Mouse (Mus musculus) embryonic facial prominence, embryonic 10.5 days (tissue): Measurements from ENCODE around the gene Dhdh. TPM values are rescaled to one million over a fixed set of nuclear protein-coding genes. Genes with fewer than 3 reads are reported as not detected.
A peak's percentile ranks its signal among the peaks of the same experiment; 100 is the strongest.
"Not testable (repeated sequence)": the region's sequence is repeated elsewhere in the genome, so short reads cannot be mapped to it uniquely, and the experiment has no call there.

Source experiments
- DNase-seq: peaks from one replicate; pipeline ENCODE4 v3.0.0-alpha.2; 2017; ENCODE audit warnings: low spot score
- H3K27ac ChIP-seq: fragments of 300-500 bp; sonication (generic); replicated peaks from 2 replicates; pipeline ENCODE4 v1.5.1; 2016; ENCODE audit warnings: mild to moderate bottlenecking
- H3K27me3 ChIP-seq: fragments of 300-500 bp; sonication (generic); replicated peaks from 2 replicates; pipeline ENCODE4 v1.6.1; 2016; ENCODE audit warnings: low read depth, mild to moderate bottlenecking; ENCODE audit not compliant: poor library complexity, severe bottlenecking
- H3K36me3 ChIP-seq: fragments of 300-500 bp; sonication (generic); replicated peaks from 2 replicates; pipeline ENCODE4 v1.6.1; 2016; ENCODE audit warnings: mild to moderate bottlenecking, moderate library complexity
- H3K4me1 ChIP-seq: fragments of 300-500 bp; sonication (generic); 2 replicates; pipeline ENCODE4 v1.6.1; 2016
- H3K4me3 ChIP-seq: fragments of 300-500 bp; sonication (generic); 2 replicates; pipeline ENCODE4 v1.5.1; 2016; ENCODE audit warnings: mild to moderate bottlenecking, moderate library complexity
- H3K9me3 ChIP-seq: fragments of 300-500 bp; sonication (generic); 2 replicates; pipeline ENCODE4 v1.6.1; 2016; ENCODE audit warnings: mild to moderate bottlenecking
- WGBS: fragments of 180-500 bp; shearing (Covaris S2); methylation state at CpG from one replicate; pipeline ENCODE4 v1.1.7; 2016; 5-methylcytosine and 5-hydroxymethylcytosine counted together
- polyA plus RNA-seq: library from polyadenylated mRNA; unstranded; fragments of >200 nt; fragmentation: Nextera tagmentation; extraction: Ambion mirVana; gene quantifications from 2 replicates; pipeline ENCODE4 v1.2.1, GENCODE M21; 2016

Dhdh gene
- polyA plus RNA-seq, 1 experiment from 2014 or later: 5.7 TPM

- peaks cover 53% of the 10 kb centered on the region for H3K4me1 ChIP-seq
- 86% methylated on average over 4 of the region's 4 CpGs for WGBS
- no peak overlapping the region for H3K27ac ChIP-seq
- no peaks in the 10 kb centered on the region for H3K9me3 ChIP-seq
- no peak for DNase-seq
- H3K4me3 ChIP-seq: no peak overlapping the region
- H3K27me3 ChIP-seq: no peaks in the 10 kb centered on the region
- H3K36me3 ChIP-seq: peaks cover 69% of the 10 kb centered on the region
These were observed 26.3 kb downstream of the Dhdh start for GRCm38 (mm10) chr7:45462325-45462724.

- DNase-seq: no peak
- Histone ChIP-seq H3K4me1 (peaks cover 54% of the 10 kb centered on the region), H3K27ac (peak overlapping the region; percentile 96), H3K36me3 (peaks cover 75% of the 10 kb centered on the region), H3K9me3 (no peaks in the 10 kb centered on the region), H3K4me3 (no peak overlapping the region), H3K27me3 (no peaks in the 10 kb centered on the region)
- 92% methylated on average over 4 of the region's 4 CpGs for WGBS
These were observed 26.8 kb downstream of the Dhdh start for GRCm38 (mm10) chr7:45461781-45462180.

- WGBS: 50% methylated on average over 5 of the region's 5 CpGs
- DNase-seq: peak; percentile 46
- Histone ChIP-seq H3K36me3 (peaks cover 79% of the 10 kb centered on the region), H3K27me3 (no peaks in the 10 kb centered on the region), H3K27ac (peak overlapping the region; percentile 96), H3K9me3 (no peaks in the 10 kb centered on the region), H3K4me1 (peaks cover 57% of the 10 kb centered on the region), H3K4me3 (peak overlapping the region; percentile 88)
These were observed 27.3 kb downstream of the Dhdh start for GRCm38 (mm10) chr7:45461326-45461725.

GRCm38 (mm10) chr7:45460860-45461314 lies 27.7 kb downstream of the Dhdh start:
- peaks cover 84% of the 10 kb centered on the region for H3K36me3 ChIP-seq
- H3K4me1 ChIP-seq: peaks cover 52% of the 10 kb centered on the region
- WGBS: 33% methylated on average over 13 of the region's 13 CpGs

GRCm38 (mm10) chr7:45460377-45460776 lies 28.2 kb downstream of the Dhdh start:
- DNase-seq: no peak
- no peaks in the 10 kb centered on the region for H3K9me3 ChIP-seq
- peak overlapping the region; percentile 88 for H3K4me3 ChIP-seq
- H3K27ac ChIP-seq: peak overlapping the region; percentile 96
- H3K4me1 ChIP-seq: peaks cover 47% of the 10 kb centered on the region
- H3K36me3 ChIP-seq: peaks cover 85% of the 10 kb centered on the region
- 76% methylated on average over 7 of the region's 7 CpGs for WGBS
- no peaks in the 10 kb centered on the region for H3K27me3 ChIP-seq

More at GRCm38 (mm10) chr7:45460860-45461314, 27.7 kb downstream of the Dhdh start:
- H3K4me3 ChIP-seq: peak overlapping the region; percentile 88
- peak overlapping the region; percentile 96 for H3K27ac ChIP-seq
- peak; percentile 65 for DNase-seq
- H3K9me3 ChIP-seq: no peaks in the 10 kb centered on the region
- no peaks in the 10 kb centered on the region for H3K27me3 ChIP-seq

- peak; percentile 98 for DNase-seq
- not testable (repeated sequence) for H3K27me3 ChIP-seq, H3K9me3 ChIP-seq
- H3K4me3 ChIP-seq: peak within 1 kb of the TSS; percentile 88
- H3K36me3 ChIP-seq: peaks cover 85% of the 10 kb centered on the region
- H3K4me1 ChIP-seq: peaks cover 43% of the 10 kb centered on the region
- H3K27ac ChIP-seq: peak within 1 kb of the TSS; percentile 96
- WGBS: under 1% methylated on average over 37 of the region's 37 CpGs
These were observed 29.0 kb downstream of the Dhdh start, which contains the start of gene Ftl1 for GRCm38 (mm10) chr7:45459564-45460140. Ftl1 (minus strand) TSS chr7:45459884.

- peak overlapping the region; percentile 88 for H3K4me3 ChIP-seq
- peaks cover 85% of the 10 kb centered on the region for H3K36me3 ChIP-seq
- peak; percentile 91 for DNase-seq
- no peaks in the 10 kb centered on the region for H3K9me3 ChIP-seq
- peak overlapping the region; percentile 96 for H3K27ac ChIP-seq
- H3K27me3 ChIP-seq: no peaks in the 10 kb centered on the region
- H3K4me1 ChIP-seq: peaks cover 43% of the 10 kb centered on the region
- 1% methylated on average over 43 of the region's 43 CpGs for WGBS
These were observed 29.6 kb downstream of the Dhdh start for GRCm38 (mm10) chr7:45458748-45459563.

GRCm38 (mm10) chr7:45457204-45458060 lies 31.2 kb downstream of the Dhdh start:
- H3K4me1 ChIP-seq: peaks cover 43% of the 10 kb centered on the region
- no peak for DNase-seq
- H3K27me3 ChIP-seq: no peaks in the 10 kb centered on the region
- no peaks in the 10 kb centered on the region for H3K9me3 ChIP-seq
- H3K4me3 ChIP-seq: peak overlapping the region; percentile 88
- peaks cover 84% of the 10 kb centered on the region for H3K36me3 ChIP-seq
- H3K27ac ChIP-seq: peak overlapping the region; percentile 24; the same call in 1 of the 2 replicates
- 73% methylated on average over 10 of the region's 10 CpGs for WGBS

- peaks cover 84% of the 10 kb centered on the region for H3K36me3 ChIP-seq
- WGBS: 61% methylated on average over 9 of the region's 9 CpGs
- no peaks in the 10 kb centered on the region for H3K27me3 ChIP-seq
- DNase-seq: no peak
- no peaks in the 10 kb centered on the region for H3K9me3 ChIP-seq
- H3K27ac ChIP-seq: 0 out of 2 replicates have a peak overlapping the region, but pooled peaks have one; percentile 24
- H3K4me3 ChIP-seq: peak overlapping the region; percentile 88
- peaks cover 41% of the 10 kb centered on the region for H3K4me1 ChIP-seq
These were observed 31.8 kb downstream of the Dhdh start for GRCm38 (mm10) chr7:45456721-45457203.

GRCm38 (mm10) chr7:45455932-45456696 lies 32.5 kb downstream of the Dhdh start:
- H3K4me3 ChIP-seq: 0 out of 2 replicates have a peak overlapping the region, but pooled peaks have one; percentile 16
- no peak overlapping the region for H3K27ac ChIP-seq
- H3K4me1 ChIP-seq: peaks cover 35% of the 10 kb centered on the region
- H3K36me3 ChIP-seq: peaks cover 82% of the 10 kb centered on the region
- no peaks in the 10 kb centered on the region for H3K9me3 ChIP-seq
- DNase-seq: no peak
- no peaks in the 10 kb centered on the region for H3K27me3 ChIP-seq
- WGBS: 78% methylated on average over 13 of the region's 13 CpGs

- WGBS: 87% methylated on average over 15 of the region's 15 CpGs
- H3K27ac ChIP-seq: no peak overlapping the region; the same call in 1 of the 2 replicates
- no peaks in the 10 kb centered on the region for H3K27me3 ChIP-seq
- peaks cover 23% of the 10 kb centered on the region for H3K4me1 ChIP-seq
- no peak overlapping the region for H3K4me3 ChIP-seq
- H3K9me3 ChIP-seq: no peaks in the 10 kb centered on the region
- H3K36me3 ChIP-seq: peaks cover 81% of the 10 kb centered on the region
- no peak for DNase-seq
These were observed 33.6 kb downstream of the Dhdh start for GRCm38 (mm10) chr7:45454971-45455370.
